Mouse (Mus musculus) cerebellum, adult 9-10 months (tissue): ENCODE data around the gene Tpcn1.
A peak's percentile ranks its signal among the peaks of the same experiment; 100 is the strongest.
"Not testable (repeated sequence)": the region's sequence is repeated elsewhere in the genome, so short reads cannot be mapped to it uniquely, and the experiment has no call there.

ENCODE experiments used
- DNase-seq: peaks from one replicate; pipeline ENCODE4 v3.0.0; 2022

Gene Tpcn1

GRCm38 (mm10) chr5:120510982-120511642 is 77.4 kb downstream of the Tpcn1 start, which contains the start of gene Slc8b1:
TSS of gene Slc8b1 (plus strand) at chr5:120511168.
- peak; percentile 94 for DNase-seq

- no peak for DNase-seq
Measured at GRCm38 (mm10) chr5:120507311-120507710, 81.2 kb downstream of the Tpcn1 start.

GRCm38 (mm10) chr5:120506490-120506889 is 82.0 kb downstream of the Tpcn1 start:
- no peak for DNase-seq

- DNase-seq: no peak
Measured at GRCm38 (mm10) chr5:120505781-120506180, 82.7 kb downstream of the Tpcn1 start.

- peak; percentile 89 for DNase-seq
Measured at GRCm38 (mm10) chr5:120505368-120505767, 83.1 kb downstream of the Tpcn1 start.

- DNase-seq: peak; percentile 81
Measured at GRCm38 (mm10) chr5:120503144-120503795, 85.2 kb downstream of the Tpcn1 start, which contains the start of gene Plbd2. TSS of gene Plbd2 (minus strand) at chr5:120503625.

- peak; percentile 51 for DNase-seq
Measured at GRCm38 (mm10) chr5:120502675-120503143, 85.8 kb downstream of the Tpcn1 start.

GRCm38 (mm10) chr5:120502147-120502621 is 86.3 kb downstream of the Tpcn1 start:
- peak; percentile 58 for DNase-seq

- DNase-seq: not testable (repeated sequence)
Measured at GRCm38 (mm10) chr5:120500609-120501008, 87.9 kb downstream of the Tpcn1 start.

- DNase-seq: no peak
Measured at GRCm38 (mm10) chr5:120499202-120499601, 89.3 kb downstream of the Tpcn1 start.

GRCm38 (mm10) chr5:120497071-120497470 is 91.4 kb downstream of the Tpcn1 start:
- DNase-seq: no peak

- DNase-seq: no peak
Measured at GRCm38 (mm10) chr5:120495703-120496226, 92.7 kb downstream of the Tpcn1 start.

- no peak for DNase-seq
Measured at GRCm38 (mm10) chr5:120495064-120495702, 93.3 kb downstream of the Tpcn1 start.

GRCm38 (mm10) chr5:120493873-120494395 is 94.5 kb downstream of the Tpcn1 start:
- DNase-seq: no peak

GRCm38 (mm10) chr5:120493440-120493839 is 95.0 kb downstream of the Tpcn1 start:
- no peak for DNase-seq

- no peak for DNase-seq
Measured at GRCm38 (mm10) chr5:120492437-120492836, 96.0 kb downstream of the Tpcn1 start.

GRCm38 (mm10) chr5:120490679-120491192 is 97.7 kb downstream of the Tpcn1 start:
- peak; percentile 68 for DNase-seq

- DNase-seq: no peak
Measured at GRCm38 (mm10) chr5:120487844-120488243, 100.6 kb downstream of the Tpcn1 start.
